Mouse (Mus musculus): ENCODE data around the gene Nacc1.

GRCm38 (mm10) chr8:84659936-84660818 is 27.5 kb downstream of the Nacc1 start:
- TF ChIP-seq TAL1 (IDR thresholded peaks at IDR 0.05; ENCODE audit: low read length), result no peak
- no peak for TF ChIP-seq GATA1 (IDR thresholded peaks at IDR 0.05; ENCODE audit: low read length)
